ENCODE assay signal across 13 mouse cellular contexts in the genomic region with DNA sequence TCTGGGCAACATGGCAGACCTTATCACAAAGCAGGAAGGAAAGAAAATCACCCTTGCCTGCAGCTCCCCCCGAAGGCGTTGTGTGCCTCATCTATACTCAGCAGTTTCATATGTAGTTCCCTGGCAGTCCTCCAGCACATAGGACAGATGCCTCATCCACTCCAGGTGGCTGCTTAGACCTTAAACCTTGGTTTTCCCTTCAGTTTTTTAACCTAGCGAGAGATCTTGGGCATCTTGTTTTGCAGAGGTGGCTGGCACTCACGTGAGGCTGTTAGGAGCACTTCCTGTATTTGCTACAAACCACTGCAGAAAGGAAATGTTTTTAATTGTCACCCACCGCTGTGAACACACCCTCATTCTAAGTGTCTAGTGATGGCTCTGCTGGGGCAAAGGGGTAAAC. TPM values are rescaled to one million over a fixed set of nuclear protein-coding genes. Genes with fewer than 3 reads are reported as not detected.
DNase-seq lines count a peak whose midpoint lies in the region; ATAC-seq and TF ChIP-seq lines count a peak whose summit lies in the region.
"Had no signal": no experiment of that assay in that cellular context is flagged by ENCODE, and none has a peak within 500 bp of the region (broad histone marks: within the 10 kb centered on the region; RNA-seq: fewer than 3 reads in every experiment).

No protein-coding gene starts in this region.

- no peak for TF ChIP-seq EP300 in liver, postnatal 0 days (IDR thresholded peaks at IDR 0.05; ENCODE audit: low read depth)

- no peaks in the 10 kb centered on the region for H3K27me3 ChIP-seq in heart, embryonic 15.5 days
- no peaks in the 10 kb centered on the region for H3K27me3 ChIP-seq in liver, postnatal 0 days (ENCODE audit: insufficient read depth, low read length)
- H3K27me3 ChIP-seq: neural tube, embryonic 13.5 days had no signal

- no peak overlapping the region for H3K4me3 ChIP-seq in heart, embryonic 15.5 days
- H3K4me3 ChIP-seq in liver, postnatal 0 days (ENCODE audit: low read depth, low read length), result no peak overlapping the region
- no peak overlapping the region for H3K4me3 ChIP-seq in left cerebral cortex, adult 2 months
- H3K4me3 ChIP-seq: forebrain, embryonic 10.5 days; neural tube, embryonic 13.5 days had no signal

- H3K4me1 ChIP-seq in heart, embryonic 15.5 days (replicated peaks), result peaks cover 48% of the 10 kb centered on the region
- H3K4me1 ChIP-seq in liver, postnatal 0 days (ENCODE audit: insufficient read depth), result peaks cover 37% of the 10 kb centered on the region
- H3K4me1 ChIP-seq: forebrain, embryonic 10.5 days; neural tube, embryonic 13.5 days had no signal

- 0 out of 2 replicates have a peak overlapping the region, but pooled peaks have one; percentile 1 for H3K4me2 ChIP-seq in heart, embryonic 15.5 days
- H3K4me2 ChIP-seq in liver, postnatal 0 days (ENCODE audit: low read depth, low read length), result peak overlapping the region; percentile 42; the same call in 1 of the 2 replicates
- H3K4me2 ChIP-seq: neural tube, embryonic 13.5 days had no signal

- peak overlapping the region; percentile 76 for H3K27ac ChIP-seq in heart, embryonic 15.5 days
- H3K27ac ChIP-seq in liver, postnatal 0 days (ENCODE audit: low read depth), result peak overlapping the region; percentile 84
- no peak overlapping the region for H3K27ac ChIP-seq in left cerebral cortex, adult 2 months
- H3K27ac ChIP-seq: forebrain, embryonic 10.5 days; neural tube, embryonic 13.5 days had no signal

- H3K36me3 ChIP-seq in heart, embryonic 15.5 days, result peaks cover 27% of the 10 kb centered on the region
- peaks cover 64% of the 10 kb centered on the region for H3K36me3 ChIP-seq in liver, postnatal 0 days (replicated peaks; ENCODE audit: insufficient read depth, low read length)

- H3K9ac ChIP-seq in heart, embryonic 15.5 days, result no peak overlapping the region
- H3K9ac ChIP-seq in liver, postnatal 0 days (replicated peaks), result no peak overlapping the region
- H3K9ac ChIP-seq: neural tube, embryonic 13.5 days had no signal

- no peak for DNase-seq in heart, postnatal 4 days
- DNase-seq in CD4-positive, CD25-positive, alpha-beta regulatory T cell, adult 2 months (ENCODE audit: low read depth, low spot score), result peak; percentile 73
- DNase-seq in c-Kit-positive CD71-positive TER-119-positive erythroid progenitor cells, embryonic 14.5 days (ENCODE audit: low spot score), result peak; percentile 44
- DNase-seq in liver, postnatal 0 days, result peak; percentile 41
- DNase-seq in left cerebral cortex, adult 2 months (ENCODE audit: extremely low spot score in 1 of 2, low spot score in 2 of 2), result no peak
- no peak for DNase-seq in cerebellum, adult 9-11 months
- no peak for DNase-seq in lung, adult 18-20 months
- DNase-seq: adrenal gland, postnatal 14 days; cerebellum, postnatal 36 days; lung, postnatal 14 days had no signal

- 56% methylated on average over 5 of the region's 5 CpGs for WGBS in heart, embryonic 15.5 days
- 33% methylated on average over 5 of the region's 5 CpGs for WGBS in liver, postnatal 0 days (ENCODE audit: insufficient replicate concordance)

- intact Hi-C loops in left cerebral cortex, adult 2 months (cut with DNase I), result no loop called here

- H3K9me3 ChIP-seq in heart, embryonic 15.5 days (replicated peaks), result no peaks in the 10 kb centered on the region
- H3K9me3 ChIP-seq in liver, postnatal 0 days (ENCODE audit: low read length), result no peaks in the 10 kb centered on the region
- H3K9me3 ChIP-seq: neural tube, embryonic 13.5 days had no signal

- ATAC-seq in heart, embryonic 15.5 days (replicated peaks; ENCODE audit: insufficient number of reproducible peaks, insufficient read depth, low FRiP score, low read depth), result no peak
- ATAC-seq in liver, postnatal 0 days, result no peak

- TF ChIP-seq CTCF in liver, postnatal 0 days (IDR thresholded peaks at IDR 0.05; ENCODE audit: low read depth), result peak; percentile 25; the same call in 1 of the 2 replicates
- no peak for TF ChIP-seq CTCF in left cerebral cortex, adult 2 months (IDR thresholded peaks at IDR 0.05)

RNA-seq across cellular contexts. Expression of a gene that starts 25.7 kb away (rescaled TPM):
- 0.22 and 0.25 TPM in 2 replicates for polyA plus RNA-seq in heart, embryonic 15.5 days (2015; fragmentation: Nextera tagmentation; extraction: Ambion mirVana)
- under 1 TPM; 0.52 to 0.95 TPM for total RNA-seq in heart, postnatal 4 days (2021)
- polyA plus RNA-seq in liver, postnatal 0 days (2015; fragmentation: Nextera tagmentation; extraction: Ambion mirVana), result 0.08 and 0.13 TPM in 2 replicates
- 1 to 10 TPM; 2.1 to 2.7 TPM for total RNA-seq in left cerebral cortex, adult 2 months (2021)

RNA-seq across cellular contexts. Expression of a gene that starts 37.2 kb away (rescaled TPM):
- not detected in 2 replicates for polyA plus RNA-seq in heart, embryonic 15.5 days (2015; fragmentation: Nextera tagmentation; extraction: Ambion mirVana)
- under 1 TPM; 0.36 to 0.41 TPM for total RNA-seq in heart, postnatal 4 days (2021)
- 2.0 and 2.3 TPM in 2 replicates for polyA plus RNA-seq in liver, postnatal 0 days (2015; fragmentation: Nextera tagmentation; extraction: Ambion mirVana)
- total RNA-seq in left cerebral cortex, adult 2 months (2021), result under 1 TPM; 0.29 to 0.47 TPM
- polyA plus RNA-seq: forebrain, embryonic 10.5 days had no signal

RNA-seq across cellular contexts. Expression of a gene that starts 40.0 kb away (rescaled TPM):
- 73.8 and 106 TPM in 2 replicates for polyA plus RNA-seq in heart, embryonic 15.5 days (2015; fragmentation: Nextera tagmentation; extraction: Ambion mirVana)
- 10 to 100 TPM; 79.0 to 84.5 TPM for total RNA-seq in heart, postnatal 4 days (2021)
- 30.3 and 33.6 TPM in 2 replicates for polyA plus RNA-seq in liver, postnatal 0 days (2015; fragmentation: Nextera tagmentation; extraction: Ambion mirVana)
- 100 to 1,000 TPM; 187 to 202 TPM for total RNA-seq in left cerebral cortex, adult 2 months (2021)

RNA-seq across cellular contexts. Expression of a gene that starts 57.6 kb away (rescaled TPM):
- polyA plus RNA-seq in heart, embryonic 15.5 days (2015; fragmentation: Nextera tagmentation; extraction: Ambion mirVana), result 54.0 and 55.7 TPM in 2 replicates
- total RNA-seq in heart, postnatal 4 days (2021), result 10 to 100 TPM; 23.8 to 24.7 TPM
- polyA plus RNA-seq in liver, postnatal 0 days (2015; fragmentation: Nextera tagmentation; extraction: Ambion mirVana), result 27.8 and 30.7 TPM in 2 replicates
- total RNA-seq in left cerebral cortex, adult 2 months (2021), result 1 to 10 TPM; 3.1 to 4.8 TPM

RNA-seq across cellular contexts. Expression of a gene that starts 59.2 kb away (rescaled TPM):
- 7.4 and 11.9 TPM in 2 replicates for polyA plus RNA-seq in heart, embryonic 15.5 days (2015; fragmentation: Nextera tagmentation; extraction: Ambion mirVana)
- total RNA-seq in heart, postnatal 4 days (2021), result 1 to 10 TPM; 6.1 to 8.3 TPM
- polyA plus RNA-seq in liver, postnatal 0 days (2015; fragmentation: Nextera tagmentation; extraction: Ambion mirVana), result 3.6 and 4.0 TPM in 2 replicates
- total RNA-seq in left cerebral cortex, adult 2 months (2021), result 10 to 100 TPM; 11.2 to 18.3 TPM

Comparison
In these comparisons a context has a peak if more than half of its experiments do, and no peak if none do; other contexts are left out.
1. DNase-seq: peak in CD4-positive, CD25-positive, alpha-beta regulatory T cell, adult 2 months (single experiment), c-Kit-positive CD71-positive TER-119-positive erythroid progenitor cells, embryonic 14.5 days (single experiment) and liver, postnatal 0 days (single experiment); none in heart, postnatal 4 days (single experiment), left cerebral cortex, adult 2 months (0 of 2), cerebellum, adult 9-11 months (single experiment) and lung, adult 18-20 months (0 of 2).